Mouse (Mus musculus): ENCODE measurements around the gene Ccdc91. TPM values are rescaled to one million over a fixed set of nuclear protein-coding genes. Genes with fewer than 3 reads are reported as not detected.

Gene Ccdc91
- total and polyA plus RNA-seq, 2 experiments from 2014 or later, result 36.5 to 40.3 TPM

GRCm38 (mm10) chr6:147481141-147481540 is 5.5 kb downstream of the Ccdc91 start:
- H3K36me3 ChIP-seq (ENCODE audit: insufficient read depth, low read length), result no peaks in the 10 kb centered on the region
- no peaks in the 10 kb centered on the region for H3K27me3 ChIP-seq (ENCODE audit: insufficient read depth, low read length)
- 95% methylated on average over 5 of the region's 5 CpGs for WGBS

GRCm38 (mm10) chr6:147490120-147490519 is 14.5 kb downstream of the Ccdc91 start:
- Histone ChIP-seq H3K9ac (replicated peaks; ENCODE audit: low read length, poor library complexity, severe bottlenecking) (no peak overlapping the region), H3K4me1 (ENCODE audit: insufficient read depth, low read length) (no peaks in the 10 kb centered on the region), H3K9me3 (ENCODE audit: low read length) (no peaks in the 10 kb centered on the region), H3K36me3 (ENCODE audit: insufficient read depth, low read length) (no peaks in the 10 kb centered on the region), H3K27me3 (ENCODE audit: insufficient read depth, low read length) (no peaks in the 10 kb centered on the region), H3K27ac (ENCODE audit: low read depth, low read length) (no peak overlapping the region), H3K4me3 (ENCODE audit: low read depth, low read length) (no peak overlapping the region), H3K4me2 (ENCODE audit: low read depth, low read length, poor library complexity, severe bottlenecking) (no peak overlapping the region)
- DNase-seq (ENCODE audit: low spot score) (no peak), ATAC-seq (ENCODE audit: low FRiP score) (no peak)
- TF ChIP-seq CTCF (IDR thresholded peaks at IDR 0.05), result no peak
- WGBS, result 98% methylated on average over 3 of the region's 3 CpGs

More at GRCm38 (mm10) chr6:147481141-147481540, 5.5 kb downstream of the Ccdc91 start:
- TF ChIP-seq CTCF (IDR thresholded peaks at IDR 0.05), result no peak
- Histone ChIP-seq H3K4me2 (ENCODE audit: low read depth, low read length, poor library complexity, severe bottlenecking) (no peak overlapping the region), H3K27ac (ENCODE audit: low read depth, low read length) (no peak overlapping the region), H3K4me3 (ENCODE audit: low read depth, low read length) (no peak overlapping the region), H3K4me1 (ENCODE audit: insufficient read depth, low read length) (no peaks in the 10 kb centered on the region), H3K9ac (replicated peaks; ENCODE audit: low read length, poor library complexity, severe bottlenecking) (no peak overlapping the region), H3K9me3 (ENCODE audit: low read length) (no peaks in the 10 kb centered on the region)
- ATAC-seq (ENCODE audit: low FRiP score) (no peak), DNase-seq (ENCODE audit: low spot score) (no peak)

GRCm38 (mm10) chr6:147492551-147492950 is 16.9 kb downstream of the Ccdc91 start:
- Histone ChIP-seq H3K4me1 (ENCODE audit: insufficient read depth, low read length) (no peaks in the 10 kb centered on the region), H3K9ac (replicated peaks; ENCODE audit: low read length, poor library complexity, severe bottlenecking) (no peak overlapping the region), H3K9me3 (ENCODE audit: low read length) (no peaks in the 10 kb centered on the region), H3K36me3 (ENCODE audit: insufficient read depth, low read length) (no peaks in the 10 kb centered on the region), H3K4me3 (ENCODE audit: low read depth, low read length) (no peak overlapping the region), H3K27me3 (ENCODE audit: insufficient read depth, low read length) (no peaks in the 10 kb centered on the region), H3K4me2 (ENCODE audit: low read depth, low read length, poor library complexity, severe bottlenecking) (no peak overlapping the region), H3K27ac (ENCODE audit: low read depth, low read length) (no peak overlapping the region)
- 90% methylated on average over 4 of the region's 4 CpGs for WGBS
- ATAC-seq (ENCODE audit: low FRiP score), result no peak
- no peak for DNase-seq (ENCODE audit: low spot score)
- no peak for TF ChIP-seq CTCF (IDR thresholded peaks at IDR 0.05)

- Histone ChIP-seq H3K9ac (replicated peaks; ENCODE audit: low read length, poor library complexity, severe bottlenecking) (no peak overlapping the region), H3K27me3 (ENCODE audit: insufficient read depth, low read length) (no peaks in the 10 kb centered on the region), H3K4me2 (ENCODE audit: low read depth, low read length, poor library complexity, severe bottlenecking) (no peak overlapping the region), H3K27ac (ENCODE audit: low read depth, low read length) (no peak overlapping the region), H3K36me3 (ENCODE audit: insufficient read depth, low read length) (no peaks in the 10 kb centered on the region), H3K4me1 (ENCODE audit: insufficient read depth, low read length) (no peaks in the 10 kb centered on the region), H3K4me3 (ENCODE audit: low read depth, low read length) (no peak overlapping the region), H3K9me3 (ENCODE audit: low read length) (no peaks in the 10 kb centered on the region)
- no peak for DNase-seq (ENCODE audit: low spot score)
- no peak for ATAC-seq (ENCODE audit: low FRiP score)
- TF ChIP-seq CTCF (IDR thresholded peaks at IDR 0.05), result no peak
- WGBS, result 90% methylated on average over 3 of the region's 3 CpGs
Measured at GRCm38 (mm10) chr6:147501439-147501838, 25.8 kb downstream of the Ccdc91 start.

- H3K36me3 ChIP-seq (ENCODE audit: insufficient read depth, low read length), result no peaks in the 10 kb centered on the region
- H3K27ac ChIP-seq (ENCODE audit: low read depth, low read length), result no peak overlapping the region
- no peak overlapping the region for H3K4me3 ChIP-seq (ENCODE audit: low read depth, low read length)
- 75% methylated on average over 9 of the region's 9 CpGs for WGBS
- ATAC-seq (ENCODE audit: low FRiP score) (no peak), DNase-seq (ENCODE audit: low spot score) (no peak)
- H3K9me3 ChIP-seq (ENCODE audit: low read length), result no peaks in the 10 kb centered on the region
- no peak for TF ChIP-seq CTCF (IDR thresholded peaks at IDR 0.05)
- H3K4me1 ChIP-seq (ENCODE audit: insufficient read depth, low read length), result no peaks in the 10 kb centered on the region
- no peak overlapping the region for H3K9ac ChIP-seq (replicated peaks; ENCODE audit: low read length, poor library complexity, severe bottlenecking)
- no peak overlapping the region for H3K4me2 ChIP-seq (ENCODE audit: low read depth, low read length, poor library complexity, severe bottlenecking)
- no peaks in the 10 kb centered on the region for H3K27me3 ChIP-seq (ENCODE audit: insufficient read depth, low read length)
Measured at GRCm38 (mm10) chr6:147506074-147506473, 30.4 kb downstream of the Ccdc91 start.

- no peak for TF ChIP-seq CTCF (IDR thresholded peaks at IDR 0.05)
- H3K9ac ChIP-seq (replicated peaks; ENCODE audit: low read length, poor library complexity, severe bottlenecking), result no peak overlapping the region
- H3K27me3 ChIP-seq (ENCODE audit: insufficient read depth, low read length), result no peaks in the 10 kb centered on the region
- H3K36me3 ChIP-seq (ENCODE audit: insufficient read depth, low read length), result no peaks in the 10 kb centered on the region
- no peak overlapping the region for H3K4me2 ChIP-seq (ENCODE audit: low read depth, low read length, poor library complexity, severe bottlenecking)
- no peak for ATAC-seq (ENCODE audit: low FRiP score)
- H3K4me3 ChIP-seq (ENCODE audit: low read depth, low read length), result no peak overlapping the region
- no peaks in the 10 kb centered on the region for H3K4me1 ChIP-seq (ENCODE audit: insufficient read depth, low read length)
- DNase-seq (ENCODE audit: low spot score), result no peak
- no peaks in the 10 kb centered on the region for H3K9me3 ChIP-seq (ENCODE audit: low read length)
- no peak overlapping the region for H3K27ac ChIP-seq (ENCODE audit: low read depth, low read length)
- WGBS, result 85% methylated on average over 10 of the region's 10 CpGs
Measured at GRCm38 (mm10) chr6:147506496-147506895, 30.9 kb downstream of the Ccdc91 start.

All from midbrain, postnatal 0 days (tissue).